Mouse (Mus musculus): Measurements from ENCODE around the gene Picalm. TPM values are rescaled to one million over a fixed set of nuclear protein-coding genes. Genes with fewer than 3 reads are reported as not detected.

The Picalm gene
- polyA plus RNA-seq (2014; fragmentation: Nextera tagmentation; extraction: Ambion mirVana): 46.2 and 53.9 TPM in 2 replicates

GRCm38 (mm10) chr7:90129732-90130392 lies at the start of gene Picalm:
TSS of gene Picalm (plus strand) at chr7:90130213.
- H3K4me3 ChIP-seq (replicated peaks; ENCODE audit: low read length): peak within 1 kb of the TSS; percentile 92
- peak within 1 kb of the TSS; percentile 97 for H3K27ac ChIP-seq
- ATAC-seq (ENCODE audit: low FRiP score) (peak; percentile 94), DNase-seq (ENCODE audit: low spot score) (peak; percentile 95)
- H3K9ac ChIP-seq: peak within 1 kb of the TSS; percentile 98
- H3K27me3 ChIP-seq (ENCODE audit: control insufficient read depth, insufficient read depth, low read length): no peaks in the 10 kb centered on the region
- WGBS: under 1% methylated on average over 35 of the region's 72 CpGs
- no peaks in the 10 kb centered on the region for H3K9me3 ChIP-seq (ENCODE audit: control insufficient read depth, low read length)
- peaks cover 25% of the 10 kb centered on the region for H3K4me1 ChIP-seq (replicated peaks; ENCODE audit: control insufficient read depth, insufficient read depth, low read length)
- H3K36me3 ChIP-seq (replicated peaks; ENCODE audit: control insufficient read depth, insufficient read depth): no peaks in the 10 kb centered on the region
- peak within 1 kb of the TSS; percentile 93 for H3K4me2 ChIP-seq (replicated peaks)

GRCm38 (mm10) chr7:90083799-90084198 lies 46.2 kb upstream of the Picalm start:
- 85% methylated on average over 7 of the region's 7 CpGs for WGBS
- Histone ChIP-seq H3K9me3 (ENCODE audit: control insufficient read depth, low read length) (no peaks in the 10 kb centered on the region), H3K27me3 (ENCODE audit: control insufficient read depth, insufficient read depth, low read length) (no peaks in the 10 kb centered on the region), H3K4me2 (replicated peaks) (no peak overlapping the region), H3K36me3 (replicated peaks; ENCODE audit: control insufficient read depth, insufficient read depth) (no peaks in the 10 kb centered on the region), H3K4me1 (replicated peaks; ENCODE audit: control insufficient read depth, insufficient read depth, low read length) (no peaks in the 10 kb centered on the region), H3K4me3 (replicated peaks; ENCODE audit: low read length) (no peak overlapping the region), H3K9ac (no peak overlapping the region), H3K27ac (no peak overlapping the region)
- DNase-seq (ENCODE audit: low spot score) (no peak), ATAC-seq (ENCODE audit: low FRiP score) (no peak)

GRCm38 (mm10) chr7:90084531-90084930 lies 45.5 kb upstream of the Picalm start:
- H3K36me3 ChIP-seq (replicated peaks; ENCODE audit: control insufficient read depth, insufficient read depth): no peaks in the 10 kb centered on the region
- H3K9me3 ChIP-seq (ENCODE audit: control insufficient read depth, low read length): no peaks in the 10 kb centered on the region
- ATAC-seq (ENCODE audit: low FRiP score) (no peak), DNase-seq (ENCODE audit: low spot score) (no peak)
- H3K4me1 ChIP-seq (replicated peaks; ENCODE audit: control insufficient read depth, insufficient read depth, low read length): no peaks in the 10 kb centered on the region
- no peak overlapping the region for H3K9ac ChIP-seq
- H3K4me3 ChIP-seq (replicated peaks; ENCODE audit: low read length): no peak overlapping the region
- no peak overlapping the region for H3K4me2 ChIP-seq (replicated peaks)
- H3K27ac ChIP-seq: no peak overlapping the region
- H3K27me3 ChIP-seq (ENCODE audit: control insufficient read depth, insufficient read depth, low read length): no peaks in the 10 kb centered on the region

GRCm38 (mm10) chr7:90085713-90086112 lies 44.3 kb upstream of the Picalm start:
- H3K27me3 ChIP-seq (ENCODE audit: control insufficient read depth, insufficient read depth, low read length): no peaks in the 10 kb centered on the region
- no peak overlapping the region for H3K27ac ChIP-seq
- ATAC-seq (ENCODE audit: low FRiP score) (no peak), DNase-seq (ENCODE audit: low spot score) (no peak)
- no peak overlapping the region for H3K4me3 ChIP-seq (replicated peaks; ENCODE audit: low read length)
- H3K4me2 ChIP-seq (replicated peaks): no peak overlapping the region
- H3K36me3 ChIP-seq (replicated peaks; ENCODE audit: control insufficient read depth, insufficient read depth): no peaks in the 10 kb centered on the region
- WGBS: 57% methylated on average over 1 of the region's 1 CpGs
- H3K9me3 ChIP-seq (ENCODE audit: control insufficient read depth, low read length): no peaks in the 10 kb centered on the region
- no peaks in the 10 kb centered on the region for H3K4me1 ChIP-seq (replicated peaks; ENCODE audit: control insufficient read depth, insufficient read depth, low read length)
- H3K9ac ChIP-seq: no peak overlapping the region

GRCm38 (mm10) chr7:90086821-90087220 lies 43.2 kb upstream of the Picalm start:
- ATAC-seq (ENCODE audit: low FRiP score) (no peak), DNase-seq (ENCODE audit: low spot score) (no peak)
- no peak overlapping the region for H3K9ac ChIP-seq
- no peaks in the 10 kb centered on the region for H3K4me1 ChIP-seq (replicated peaks; ENCODE audit: control insufficient read depth, insufficient read depth, low read length)
- H3K4me3 ChIP-seq (replicated peaks; ENCODE audit: low read length): no peak overlapping the region
- H3K36me3 ChIP-seq (replicated peaks; ENCODE audit: control insufficient read depth, insufficient read depth): no peaks in the 10 kb centered on the region
- no peaks in the 10 kb centered on the region for H3K27me3 ChIP-seq (ENCODE audit: control insufficient read depth, insufficient read depth, low read length)
- no peak overlapping the region for H3K27ac ChIP-seq
- no peak overlapping the region for H3K4me2 ChIP-seq (replicated peaks)
- H3K9me3 ChIP-seq (ENCODE audit: control insufficient read depth, low read length): no peaks in the 10 kb centered on the region

- H3K4me2 ChIP-seq (replicated peaks): no peak overlapping the region
- WGBS: 86% methylated on average over 4 of the region's 4 CpGs
- H3K27ac ChIP-seq: no peak overlapping the region
- H3K4me3 ChIP-seq (replicated peaks; ENCODE audit: low read length): no peak overlapping the region
- H3K4me1 ChIP-seq (replicated peaks; ENCODE audit: control insufficient read depth, insufficient read depth, low read length): no peaks in the 10 kb centered on the region
- no peak for DNase-seq (ENCODE audit: low spot score)
- no peak overlapping the region for H3K9ac ChIP-seq
- no peak for ATAC-seq (ENCODE audit: low FRiP score)
- H3K27me3 ChIP-seq (ENCODE audit: control insufficient read depth, insufficient read depth, low read length): no peaks in the 10 kb centered on the region
- H3K36me3 ChIP-seq (replicated peaks; ENCODE audit: control insufficient read depth, insufficient read depth): no peaks in the 10 kb centered on the region
- no peaks in the 10 kb centered on the region for H3K9me3 ChIP-seq (ENCODE audit: control insufficient read depth, low read length)
Observed at GRCm38 (mm10) chr7:90090996-90091395, 39.0 kb upstream of the Picalm start.

- Histone ChIP-seq H3K27ac (no peak overlapping the region), H3K27me3 (ENCODE audit: control insufficient read depth, insufficient read depth, low read length) (no peaks in the 10 kb centered on the region), H3K9ac (no peak overlapping the region), H3K9me3 (ENCODE audit: control insufficient read depth, low read length) (no peaks in the 10 kb centered on the region), H3K4me1 (replicated peaks; ENCODE audit: control insufficient read depth, insufficient read depth, low read length) (no peaks in the 10 kb centered on the region), H3K36me3 (replicated peaks; ENCODE audit: control insufficient read depth, insufficient read depth) (no peaks in the 10 kb centered on the region), H3K4me2 (replicated peaks) (no peak overlapping the region), H3K4me3 (replicated peaks; ENCODE audit: low read length) (no peak overlapping the region)
- DNase-seq (ENCODE audit: low spot score) (no peak), ATAC-seq (ENCODE audit: low FRiP score) (no peak)
- WGBS: 52% methylated on average over 2 of the region's 2 CpGs
Observed at GRCm38 (mm10) chr7:90091756-90092155, 38.3 kb upstream of the Picalm start.

- Histone ChIP-seq H3K27me3 (ENCODE audit: control insufficient read depth, insufficient read depth, low read length) (no peaks in the 10 kb centered on the region), H3K9ac (no peak overlapping the region), H3K4me3 (replicated peaks; ENCODE audit: low read length) (no peak overlapping the region), H3K36me3 (replicated peaks; ENCODE audit: control insufficient read depth, insufficient read depth) (no peaks in the 10 kb centered on the region), H3K9me3 (ENCODE audit: control insufficient read depth, low read length) (no peaks in the 10 kb centered on the region), H3K27ac (no peak overlapping the region), H3K4me1 (replicated peaks; ENCODE audit: control insufficient read depth, insufficient read depth, low read length) (no peaks in the 10 kb centered on the region), H3K4me2 (replicated peaks) (no peak overlapping the region)
- ATAC-seq (ENCODE audit: low FRiP score) (no peak), DNase-seq (ENCODE audit: low spot score) (no peak)
- 86% methylated on average over 8 of the region's 8 CpGs for WGBS
Observed at GRCm38 (mm10) chr7:90092452-90093450, 37.3 kb upstream of the Picalm start.

- ATAC-seq (ENCODE audit: low FRiP score): no peak
- no peak overlapping the region for H3K9ac ChIP-seq
Observed at GRCm38 (mm10) chr7:90095097-90095496, 34.9 kb upstream of the Picalm start.

More at GRCm38 (mm10) chr7:90095097-90095496, 34.9 kb upstream of the Picalm start:
- Histone ChIP-seq H3K4me2 (replicated peaks) (no peak overlapping the region), H3K4me1 (replicated peaks; ENCODE audit: control insufficient read depth, insufficient read depth, low read length) (no peaks in the 10 kb centered on the region), H3K9me3 (ENCODE audit: control insufficient read depth, low read length) (no peaks in the 10 kb centered on the region), H3K4me3 (replicated peaks; ENCODE audit: low read length) (no peak overlapping the region), H3K27me3 (ENCODE audit: control insufficient read depth, insufficient read depth, low read length) (no peaks in the 10 kb centered on the region), H3K36me3 (replicated peaks; ENCODE audit: control insufficient read depth, insufficient read depth) (no peaks in the 10 kb centered on the region), H3K27ac (no peak overlapping the region)
- no peak for DNase-seq (ENCODE audit: low spot score)
- WGBS: 88% methylated on average over 5 of the region's 5 CpGs
